In genomic region chr7:136267716-136268489, GRCm38 (mm10) we compare ENCODE assay signal across 13 mouse cellular contexts.
A peak's percentile ranks its signal among the peaks of the same experiment; 100 is the strongest.
DNase-seq lines count a peak whose midpoint lies in the region; ATAC-seq lines count a peak whose summit lies in the region.
"Had no signal": no experiment of that assay in that cellular context is flagged by ENCODE, and none has a peak within 500 bp of the region (broad histone marks: within the 10 kb centered on the region; RNA-seq: fewer than 3 reads in every experiment).

No protein-coding gene starts in this region.

- 0 out of 2 replicates have a peak, but pooled peaks cover 6% of the 10 kb centered on the region for H3K4me1 ChIP-seq in embryonic facial prominence, embryonic 14.5 days (ENCODE audit: control insufficient read depth, insufficient read depth, low read length)
- peaks cover 10% of the 10 kb centered on the region for H3K4me1 ChIP-seq in embryonic facial prominence, embryonic 10.5 days
- H3K4me1 ChIP-seq in neural tube, embryonic 13.5 days (replicated peaks): peaks cover 21% of the 10 kb centered on the region
- H3K4me1 ChIP-seq in neural tube, embryonic 15.5 days: 0 out of 2 replicates have a peak, but pooled peaks cover 5% of the 10 kb centered on the region
- H3K4me1 ChIP-seq in midbrain, embryonic 16.5 days (ENCODE audit: control insufficient read depth, insufficient read depth, low read length): peaks cover 9% of the 10 kb centered on the region

- WGBS in embryonic facial prominence, embryonic 14.5 days: 61% methylated on average over 7 of the region's 7 CpGs
- WGBS in embryonic facial prominence, embryonic 10.5 days: 85% methylated on average over 7 of the region's 7 CpGs
- WGBS in neural tube, embryonic 13.5 days: 65% methylated on average over 7 of the region's 7 CpGs
- 61% methylated on average over 7 of the region's 7 CpGs for WGBS in neural tube, embryonic 15.5 days
- WGBS in midbrain, embryonic 16.5 days: 35% methylated on average over 7 of the region's 7 CpGs

- H3K36me3 ChIP-seq in embryonic facial prominence, embryonic 14.5 days (ENCODE audit: control insufficient read depth, insufficient read depth, low read length): no peaks in the 10 kb centered on the region
- H3K36me3 ChIP-seq in embryonic facial prominence, embryonic 10.5 days (replicated peaks): no peaks in the 10 kb centered on the region
- H3K36me3 ChIP-seq in neural tube, embryonic 13.5 days: no peaks in the 10 kb centered on the region
- H3K36me3 ChIP-seq in neural tube, embryonic 15.5 days: no peaks in the 10 kb centered on the region
- no peaks in the 10 kb centered on the region for H3K36me3 ChIP-seq in midbrain, embryonic 16.5 days (ENCODE audit: control insufficient read depth, insufficient read depth, low read length)
- H3K36me3 ChIP-seq: limb, embryonic 10.5 days had no signal

- no peaks in the 10 kb centered on the region for H3K9me3 ChIP-seq in embryonic facial prominence, embryonic 14.5 days (ENCODE audit: control insufficient read depth, low read length)
- H3K9me3 ChIP-seq in embryonic facial prominence, embryonic 10.5 days: no peaks in the 10 kb centered on the region
- H3K9me3 ChIP-seq in neural tube, embryonic 13.5 days: no peaks in the 10 kb centered on the region
- no peaks in the 10 kb centered on the region for H3K9me3 ChIP-seq in neural tube, embryonic 15.5 days (replicated peaks)
- H3K9me3 ChIP-seq in midbrain, embryonic 16.5 days (replicated peaks; ENCODE audit: control insufficient read depth, low read length, poor library complexity, severe bottlenecking): no peaks in the 10 kb centered on the region
- H3K9me3 ChIP-seq: limb, embryonic 10.5 days had no signal

- no peak overlapping the region for H3K27ac ChIP-seq in embryonic facial prominence, embryonic 14.5 days (replicated peaks; ENCODE audit: low read depth, low read length)
- H3K27ac ChIP-seq in embryonic facial prominence, embryonic 10.5 days (replicated peaks): no peak overlapping the region
- 0 out of 2 replicates have a peak overlapping the region, but pooled peaks have one; percentile 1 for H3K27ac ChIP-seq in neural tube, embryonic 13.5 days (replicated peaks)
- H3K27ac ChIP-seq in neural tube, embryonic 15.5 days (replicated peaks): no peak overlapping the region
- peak overlapping the region; percentile 71 for H3K27ac ChIP-seq in midbrain, embryonic 16.5 days (ENCODE audit: low read length)
- H3K27ac ChIP-seq: heart, adult 2 months; limb, embryonic 10.5 days had no signal

- ATAC-seq in embryonic facial prominence, embryonic 14.5 days (ENCODE audit: low read depth): 0 out of 2 replicates have a peak, but pooled peaks have one; percentile 22
- no peak for ATAC-seq in neural tube, embryonic 13.5 days (ENCODE audit: low read depth)
- no peak for ATAC-seq in neural tube, embryonic 15.5 days (ENCODE audit: low FRiP score)
- no peak for ATAC-seq in midbrain, embryonic 16.5 days

- H3K4me3 ChIP-seq in embryonic facial prominence, embryonic 14.5 days (ENCODE audit: low read depth, low read length): no peak overlapping the region
- H3K4me3 ChIP-seq in embryonic facial prominence, embryonic 10.5 days: no peak overlapping the region
- no peak overlapping the region for H3K4me3 ChIP-seq in neural tube, embryonic 13.5 days
- H3K4me3 ChIP-seq in neural tube, embryonic 15.5 days (replicated peaks): no peak overlapping the region
- H3K4me3 ChIP-seq in midbrain, embryonic 16.5 days (ENCODE audit: low read depth, low read length): no peak overlapping the region
- H3K4me3 ChIP-seq: heart, adult 2 months; limb, embryonic 10.5 days had no signal

- H3K9ac ChIP-seq in embryonic facial prominence, embryonic 14.5 days (ENCODE audit: low read depth, low read length): no peak overlapping the region
- H3K9ac ChIP-seq in neural tube, embryonic 13.5 days: no peak overlapping the region
- H3K9ac ChIP-seq in neural tube, embryonic 15.5 days (replicated peaks): no peak overlapping the region
- no peak overlapping the region for H3K9ac ChIP-seq in midbrain, embryonic 16.5 days (ENCODE audit: low read depth, low read length)

- DNase-seq in embryonic facial prominence, embryonic 14.5 days (ENCODE audit: low spot score): peak; percentile 78
- DNase-seq in embryonic facial prominence, embryonic 10.5 days (ENCODE audit: low spot score): no peak
- DNase-seq in layer of hippocampus, adult 9-10 months (ENCODE audit: low spot score): peak; percentile 36
- no peak for DNase-seq in gastrocnemius, adult 8-10 months (ENCODE audit: low spot score in 2 of 2)
- DNase-seq in kidney, adult 18-20 months: no peak
- DNase-seq: embryo, embryonic 11 days; heart, adult 2 months; heart, postnatal 4 days; lung, postnatal 4 days had no signal

- no peak overlapping the region for H3K4me2 ChIP-seq in embryonic facial prominence, embryonic 14.5 days (ENCODE audit: low read depth, low read length)
- H3K4me2 ChIP-seq in neural tube, embryonic 13.5 days: no peak overlapping the region
- no peak overlapping the region for H3K4me2 ChIP-seq in neural tube, embryonic 15.5 days
- no peak overlapping the region for H3K4me2 ChIP-seq in midbrain, embryonic 16.5 days (ENCODE audit: low read length)

- H3K27me3 ChIP-seq in embryonic facial prominence, embryonic 14.5 days (replicated peaks; ENCODE audit: control insufficient read depth, insufficient read depth, low read length): 0 out of 2 replicates have a peak, but pooled peaks cover 2% of the 10 kb centered on the region
- peaks cover 42% of the 10 kb centered on the region for H3K27me3 ChIP-seq in embryonic facial prominence, embryonic 10.5 days (replicated peaks; ENCODE audit: low read depth, poor library complexity, severe bottlenecking)
- H3K27me3 ChIP-seq in neural tube, embryonic 13.5 days: no peaks in the 10 kb centered on the region
- no peaks in the 10 kb centered on the region for H3K27me3 ChIP-seq in neural tube, embryonic 15.5 days (replicated peaks)
- H3K27me3 ChIP-seq in midbrain, embryonic 16.5 days (ENCODE audit: control insufficient read depth, insufficient read depth, low read depth, low read length): no peaks in the 10 kb centered on the region; the same call in 1 of the 2 replicates

Comparison
In these comparisons a context has a peak if more than half of its experiments do, and no peak if none do; other contexts are left out.
1. DNase-seq: peak in embryonic facial prominence, embryonic 14.5 days (single experiment) and layer of hippocampus, adult 9-10 months (single experiment); none in embryonic facial prominence, embryonic 10.5 days (single experiment), gastrocnemius, adult 8-10 months (0 of 2) and kidney, adult 18-20 months (single experiment).
2. H3K27ac ChIP-seq: peak in neural tube, embryonic 13.5 days (single experiment) and midbrain, embryonic 16.5 days (single experiment); none in embryonic facial prominence, embryonic 14.5 days (single experiment), embryonic facial prominence, embryonic 10.5 days (single experiment) and neural tube, embryonic 15.5 days (single experiment).